Mouse (Mus musculus): ENCODE results near the gene Fez1. TPM values are rescaled to one million over a fixed set of nuclear protein-coding genes. Genes with fewer than 3 reads are reported as not detected.

The Fez1 gene
- total RNA-seq, 1 experiment from 2014 or later = 1.1 TPM

GRCm38 (mm10) chr9:36921718-36922415 is 100.2 kb downstream of the Fez1 start:
- ATAC-seq (replicated peaks in 1 of 2; ENCODE audit: insufficient read depth in 1 of 2, low FRiP score in 2 of 2, low TSS enrichment in 1 of 2, low read depth in 1 of 2, poor library complexity in 2 of 2, severe bottlenecking in 2 of 2) = no peak

- ATAC-seq (replicated peaks in 1 of 2; ENCODE audit: insufficient read depth in 1 of 2, low FRiP score in 2 of 2, low TSS enrichment in 1 of 2, low read depth in 1 of 2, poor library complexity in 2 of 2, severe bottlenecking in 2 of 2) = no peak
Observed at GRCm38 (mm10) chr9:36923753-36924152, 102.1 kb downstream of the Fez1 start.

Other genes starting within 250 kb of the Fez1 start
- not detected in 2 replicates for gene Gm17689, start 239.2 kb upstream of the Fez1 start, total RNA-seq (2017)
- gene A630095E13Rik, start 178.5 kb upstream of the Fez1 start, total RNA-seq (2017) = not detected in 2 replicates
- gene Acrv1, start 128.6 kb upstream of the Fez1 start, total RNA-seq (2017) = not detected in 2 replicates
- gene Chek1, start 94.8 kb upstream of the Fez1 start, total RNA-seq (2017) = 46.9 and 118 TPM in 2 replicates
- gene Stt3a, start 54.2 kb upstream of the Fez1 start, total RNA-seq (2017) = 306 and 650 TPM in 2 replicates
- 42.8 and 45.1 TPM in 2 replicates for gene Ei24, start 24.5 kb upstream of the Fez1 start, total RNA-seq (2017)